Mouse (Mus musculus) yolk sac, embryonic 10.5 days (tissue): ENCODE measurements around the gene Tmem91.
A peak's percentile ranks its signal among the peaks of the same experiment; 100 is the strongest.

Experiments
- DNase-seq: peaks from one replicate; pipeline ENCODE4 v3.0.0-alpha.2; 2017; ENCODE audit warnings: low spot score

Gene Tmem91

GRCm38 (mm10) chr7:25699851-25700250 lies 24.9 kb upstream of the Tmem91 start:
- DNase-seq, result no peak

GRCm38 (mm10) chr7:25694104-25694503 lies 19.1 kb upstream of the Tmem91 start:
- DNase-seq, result no peak

- DNase-seq, result no peak
Measured at GRCm38 (mm10) chr7:25690051-25690450, 15.1 kb upstream of the Tmem91 start.

- DNase-seq, result peak; percentile 4
Measured at GRCm38 (mm10) chr7:25689603-25690021, 14.6 kb upstream of the Tmem91 start.

GRCm38 (mm10) chr7:25688810-25689586 lies 14.0 kb upstream of the Tmem91 start:
- peak; percentile 79 for DNase-seq

GRCm38 (mm10) chr7:25687811-25688401 lies 12.9 kb upstream of the Tmem91 start:
- peak; percentile 18 for DNase-seq

- DNase-seq, result peak; percentile 81
Measured at GRCm38 (mm10) chr7:25686680-25687531, 11.9 kb upstream of the Tmem91 start, which contains the start of gene Tgfb1. Gene Tgfb1, plus strand, starts transcription at chr7:25687002.

GRCm38 (mm10) chr7:25685926-25686470 lies 11.0 kb upstream of the Tmem91 start:
- DNase-seq, result peak; percentile 5

- DNase-seq, result no peak
Measured at GRCm38 (mm10) chr7:25684659-25685058, 9.7 kb upstream of the Tmem91 start.

GRCm38 (mm10) chr7:25683474-25684180 lies 8.7 kb upstream of the Tmem91 start:
- DNase-seq, result no peak

GRCm38 (mm10) chr7:25681341-25682231 lies 6.6 kb upstream of the Tmem91 start:
- no peak for DNase-seq

GRCm38 (mm10) chr7:25680514-25681258 lies 5.7 kb upstream of the Tmem91 start, which contains the start of gene B9d2:
Gene B9d2, plus strand, starts transcription at chr7:25680780.
- DNase-seq, result peak; percentile 96

- DNase-seq, result no peak
Measured at GRCm38 (mm10) chr7:25679971-25680370, 5.0 kb upstream of the Tmem91 start.

- DNase-seq, result no peak
Measured at GRCm38 (mm10) chr7:25677013-25677412, 2.0 kb upstream of the Tmem91 start.

- no peak for DNase-seq
Measured at GRCm38 (mm10) chr7:25676085-25676781, 1.3 kb upstream of the Tmem91 start.

- no peak for DNase-seq
Measured at GRCm38 (mm10) chr7:25675405-25675804, 439 bp upstream of the Tmem91 start.

- DNase-seq, result no peak
Measured at GRCm38 (mm10) chr7:25674297-25674696, 669 bp downstream of the Tmem91 start.

- DNase-seq, result no peak
Measured at GRCm38 (mm10) chr7:25672442-25672841, 2.5 kb downstream of the Tmem91 start.

GRCm38 (mm10) chr7:25671686-25672085 lies 3.3 kb downstream of the Tmem91 start:
- no peak for DNase-seq
